Mouse (Mus musculus) brain, embryonic 14.5 days (tissue): Measurements from ENCODE around the gene Cpne9.

Experiments
- CTCF ChIP-seq: fragments of 200-500 bp; IDR thresholded peaks from 2 replicates; pipeline ENCODE4 v1.5.1; 2012; ENCODE audit warnings: inconsistent platforms, mild to moderate bottlenecking, moderate library complexity, borderline replicate concordance; ENCODE audit not compliant: insufficient read depth, insufficient read length; ENCODE audit errors: extremely low read depth
- POLR2A ChIP-seq: fragments of 200-500 bp; IDR thresholded peaks from 2 replicates; pipeline ENCODE4 v1.6.1; 2012; ENCODE audit warnings: mild to moderate bottlenecking, inconsistent platforms, borderline replicate concordance; ENCODE audit not compliant: poor library complexity, insufficient read depth, insufficient read length, severe bottlenecking; ENCODE audit errors: extremely low read depth

DNA sequence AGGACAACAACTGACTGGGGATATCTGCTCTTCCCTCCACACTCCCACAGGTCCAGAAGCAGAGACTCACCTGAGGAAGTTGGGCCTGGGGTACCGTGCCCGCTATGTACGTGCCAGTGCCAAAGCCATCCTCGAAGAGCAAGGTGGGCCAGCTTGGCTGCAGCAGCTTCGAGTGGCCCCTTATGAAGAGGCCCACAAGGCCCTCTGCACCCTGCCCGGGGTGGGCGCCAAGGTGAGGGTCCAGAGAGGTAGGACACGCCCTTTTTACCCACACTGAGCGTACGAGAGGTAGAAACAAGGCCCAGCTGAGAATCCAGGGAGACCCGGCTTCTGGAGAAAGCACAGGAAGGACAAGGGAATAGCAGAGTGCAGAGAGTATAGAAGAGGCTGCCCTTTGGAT is 49.6 kb downstream of the Cpne9 start:
- TF ChIP-seq POLR2A (no peak), CTCF (no peak)
